Mouse (Mus musculus) liver, adult 2 months (tissue): ENCODE data around the gene Negr1. TPM values are rescaled to one million over a fixed set of nuclear protein-coding genes. Genes with fewer than 3 reads are reported as not detected.

ENCODE experiments used
- DNase-seq: peaks from one replicate; pipeline ENCODE4 v3.0.0-alpha.2; 2011; ENCODE audit warnings: low read depth, low spot score; ENCODE audit errors: extremely low read depth
- H3K27ac ChIP-seq: fragments of 200-500 bp; replicated peaks from 2 replicates; pipeline ENCODE4 v1.5.1; 2012; ENCODE audit warnings: low read depth, mild to moderate bottlenecking, control low read depth, inconsistent platforms, low read length; ENCODE audit not compliant: insufficient read depth
- H3K27me3 ChIP-seq: fragments of 200-500 bp; 2 replicates; pipeline ENCODE4 v1.6.1; 2012; ENCODE audit warnings: mild to moderate bottlenecking, moderate library complexity, low read length, inconsistent platforms; ENCODE audit not compliant: control insufficient read depth, insufficient read depth
- H3K36me3 ChIP-seq: fragments of 200-500 bp; 2 replicates; pipeline ENCODE4 v1.6.1; 2012; ENCODE audit warnings: low read length, inconsistent platforms; ENCODE audit not compliant: control insufficient read depth, insufficient read depth
- H3K4me1 ChIP-seq: fragments of 200-500 bp; 2 replicates; pipeline ENCODE4 v1.6.1; 2011; ENCODE audit warnings: low read length; ENCODE audit not compliant: control insufficient read depth, insufficient read depth
- H3K4me3 ChIP-seq: fragments of 200-500 bp; 2 replicates; pipeline ENCODE4 v1.5.1; 2011; ENCODE audit warnings: low read depth, mild to moderate bottlenecking, control low read depth, low read length, moderate library complexity; ENCODE audit not compliant: insufficient read depth
- H3K79me2 ChIP-seq: fragments of 200-500 bp; 2 replicates; pipeline ENCODE4 v1.6.1; 2012; ENCODE audit warnings: inconsistent platforms, mild to moderate bottlenecking, low read length, moderate library complexity; ENCODE audit not compliant: control insufficient read depth, insufficient read depth
- H3K9ac ChIP-seq: fragments of 200-500 bp; 2 replicates; pipeline ENCODE4 v1.6.1; 2012; ENCODE audit warnings: low read depth, mild to moderate bottlenecking, control low read depth, inconsistent platforms, low read length
- CTCF ChIP-seq: fragments of 200-500 bp; IDR thresholded peaks from 2 replicates; pipeline ENCODE4 v1.5.1; 2011; ENCODE audit warnings: low read depth, low read length, control low read depth
- POLR2A ChIP-seq: fragments of 200-500 bp; IDR thresholded peaks from 2 replicates; pipeline ENCODE4 v1.6.1; 2011; ENCODE audit warnings: low read length, control low read depth; ENCODE audit not compliant: insufficient read depth; ENCODE audit errors: extremely low read depth
- WGBS: fragments of 180-500 bp; shearing (Covaris S2); methylation state at CpG from one replicate; pipeline ENCODE4 v1.1.7; 2018; 5-methylcytosine and 5-hydroxymethylcytosine counted together
- polyA plus RNA-seq: library from polyadenylated mRNA; depleted of rRNA; stranded (reverse); fragments of >200 nt; gene quantifications from 2 replicates; pipeline ENCODE4 v1.2.3, GENCODE M21; 2012
- total RNA-seq: library from RNA; depleted of rRNA; stranded (reverse); fragments of >200 nt; gene quantifications from 2 replicates; pipeline ENCODE4 v1.2.3, GENCODE M21; 2014

The Negr1 gene
- total and polyA plus RNA-seq, 2 experiments: 0.09 TPM; not detected in 1

- Histone ChIP-seq H3K27me3 (no peaks in the 10 kb centered on the region), H3K4me3 (no peak overlapping the region), H3K9ac (no peak overlapping the region), H3K27ac (no peak overlapping the region), H3K79me2 (no peaks in the 10 kb centered on the region), H3K36me3 (no peaks in the 10 kb centered on the region), H3K4me1 (no peaks in the 10 kb centered on the region)
- DNase-seq: no peak
- WGBS: 77% methylated on average over 5 of the region's 5 CpGs
- no peak for TF ChIP-seq CTCF
- no peak for TF ChIP-seq POLR2A
Observed at GRCm38 (mm10) chr3:156934778-156935290, 373.2 kb downstream of the Negr1 start.

GRCm38 (mm10) chr3:156947404-156947803 lies 385.8 kb downstream of the Negr1 start:
- Histone ChIP-seq H3K9ac (no peak overlapping the region), H3K27ac (no peak overlapping the region), H3K27me3 (no peaks in the 10 kb centered on the region), H3K36me3 (no peaks in the 10 kb centered on the region), H3K4me1 (no peaks in the 10 kb centered on the region), H3K79me2 (no peaks in the 10 kb centered on the region), H3K4me3 (no peak overlapping the region)
- 60% methylated on average over 6 of the region's 6 CpGs for WGBS
- DNase-seq: no peak
- TF ChIP-seq POLR2A (no peak), CTCF (no peak)

- Histone ChIP-seq H3K36me3 (no peaks in the 10 kb centered on the region), H3K79me2 (no peaks in the 10 kb centered on the region), H3K4me3 (no peak overlapping the region), H3K27me3 (no peaks in the 10 kb centered on the region), H3K9ac (no peak overlapping the region), H3K4me1 (no peaks in the 10 kb centered on the region), H3K27ac (no peak overlapping the region)
- TF ChIP-seq CTCF (no peak), POLR2A (no peak)
- DNase-seq: no peak
- WGBS: 76% methylated on average over 6 of the region's 6 CpGs
Observed at GRCm38 (mm10) chr3:156952970-156953369, 391.4 kb downstream of the Negr1 start.

- H3K4me3 ChIP-seq: no peak overlapping the region
- no peak overlapping the region for H3K27ac ChIP-seq
- DNase-seq: no peak
- no peaks in the 10 kb centered on the region for H3K36me3 ChIP-seq
- TF ChIP-seq CTCF (no peak), POLR2A (no peak)
- H3K9ac ChIP-seq: no peak overlapping the region
- H3K27me3 ChIP-seq: no peaks in the 10 kb centered on the region
- no peaks in the 10 kb centered on the region for H3K4me1 ChIP-seq
- no peaks in the 10 kb centered on the region for H3K79me2 ChIP-seq
- 83% methylated on average over 4 of the region's 4 CpGs for WGBS
Observed at GRCm38 (mm10) chr3:156955094-156955493, 393.5 kb downstream of the Negr1 start.

GRCm38 (mm10) chr3:156958640-156959039 lies 397.0 kb downstream of the Negr1 start:
- 93% methylated on average over 7 of the region's 7 CpGs for WGBS
- no peak for DNase-seq
- no peaks in the 10 kb centered on the region for H3K36me3 ChIP-seq
- no peaks in the 10 kb centered on the region for H3K27me3 ChIP-seq
- no peak overlapping the region for H3K27ac ChIP-seq
- H3K4me3 ChIP-seq: no peak overlapping the region
- no peaks in the 10 kb centered on the region for H3K79me2 ChIP-seq
- H3K4me1 ChIP-seq: no peaks in the 10 kb centered on the region
- TF ChIP-seq CTCF (no peak), POLR2A (no peak)
- H3K9ac ChIP-seq: no peak overlapping the region

- Histone ChIP-seq H3K9ac (no peak overlapping the region), H3K27me3 (no peaks in the 10 kb centered on the region; the same call in 1 of the 2 replicates), H3K4me1 (no peaks in the 10 kb centered on the region), H3K27ac (no peak overlapping the region), H3K36me3 (no peaks in the 10 kb centered on the region), H3K79me2 (no peaks in the 10 kb centered on the region), H3K4me3 (no peak overlapping the region)
- DNase-seq: no peak
- 46% methylated on average over 2 of the region's 2 CpGs for WGBS
- no peak for TF ChIP-seq CTCF
- TF ChIP-seq POLR2A: no peak
Observed at GRCm38 (mm10) chr3:156968764-156969163, 407.2 kb downstream of the Negr1 start.
